Mouse (Mus musculus) thymus, adult 2 months (tissue): ENCODE results near the gene Heatr5a.

Experiments
- CTCF ChIP-seq: fragments of 200-500 bp; IDR thresholded peaks from 2 replicates; pipeline ENCODE4 v1.5.1; 2012; ENCODE audit warnings: mild to moderate bottlenecking, control low read depth, low read length, moderate library complexity, borderline replicate concordance; ENCODE audit not compliant: control insufficient read depth, poor library complexity, insufficient read depth; ENCODE audit errors: extremely low read depth
- POLR2A ChIP-seq: fragments of 200-500 bp; IDR thresholded peaks from 2 replicates; pipeline ENCODE4 v1.6.1; 2012; ENCODE audit warnings: mild to moderate bottlenecking, low read length, control low read depth, moderate library complexity; ENCODE audit not compliant: control insufficient read depth, poor library complexity, insufficient read depth; ENCODE audit errors: extremely low read depth

DNA sequence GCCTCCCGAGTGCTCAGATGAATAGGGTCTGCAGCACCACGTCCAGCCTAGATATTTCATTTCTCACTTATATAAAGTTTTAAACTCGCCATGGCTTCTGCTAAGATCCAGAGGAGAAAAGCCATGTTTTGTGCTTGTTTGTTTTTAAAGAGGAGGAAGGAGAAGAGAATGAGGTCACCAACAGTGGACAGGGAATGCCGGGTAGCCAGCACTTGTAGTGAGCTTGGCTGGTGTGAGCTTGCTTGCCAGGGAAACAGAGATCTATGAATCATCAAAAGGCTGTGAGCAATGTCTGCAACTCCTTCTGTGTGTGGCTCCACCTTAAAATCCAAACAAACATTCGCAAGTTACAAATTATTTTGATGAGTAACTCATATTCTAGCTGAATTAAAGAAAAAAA lies 17.4 kb upstream of the Heatr5a start:
- TF ChIP-seq CTCF, result no peak
- TF ChIP-seq POLR2A, result no peak
